Mouse (Mus musculus) erythroid progenitor cell, adult 5-6 weeks (primary cell): ENCODE results near the gene Snx27. TPM values are rescaled to one million over a fixed set of nuclear protein-coding genes. Genes with fewer than 3 reads are reported as not detected.
A peak's percentile ranks its signal among the peaks of the same experiment; 100 is the strongest.

ENCODE experiments used
- ATAC-seq: replicated peaks from 2 replicates; pipeline ENCODE4 v1.8.0; 2016; ENCODE audit warnings: moderate number of reproducible peaks, mild to moderate bottlenecking, moderate TSS enrichment, inconsistent platforms; ENCODE audit not compliant: poor library complexity, low FRiP score, severe bottlenecking
- total RNA-seq, 2 experiments: library from RNA; stranded (forward) in 1 of 2; stranded (reverse) in 1 of 2; fragments of 150-400 nt in 1 of 2; fragments of 186-747, 209-891 nt in 1 of 2; gene quantifications; 2 replicates each; pipeline versions ENCODE4 v1.2.3 to v1.2.4; 2015 to 2017; ENCODE audit warnings: low replicate concordance in 2 of 2

The Snx27 gene
- total RNA-seq, 2 experiments from 2014 or later, result 10.0 to 27.2 TPM

- ATAC-seq, result no peak
Measured at GRCm38 (mm10) chr3:94581138-94581780, 1.3 kb downstream of the Snx27 start.

GRCm38 (mm10) chr3:94574506-94574905 lies 8.0 kb downstream of the Snx27 start:
- ATAC-seq, result no peak

- ATAC-seq, result no peak
Measured at GRCm38 (mm10) chr3:94567242-94567641, 15.3 kb downstream of the Snx27 start.

- ATAC-seq, result no peak
Measured at GRCm38 (mm10) chr3:94565557-94565956, 17.0 kb downstream of the Snx27 start.

DNA sequence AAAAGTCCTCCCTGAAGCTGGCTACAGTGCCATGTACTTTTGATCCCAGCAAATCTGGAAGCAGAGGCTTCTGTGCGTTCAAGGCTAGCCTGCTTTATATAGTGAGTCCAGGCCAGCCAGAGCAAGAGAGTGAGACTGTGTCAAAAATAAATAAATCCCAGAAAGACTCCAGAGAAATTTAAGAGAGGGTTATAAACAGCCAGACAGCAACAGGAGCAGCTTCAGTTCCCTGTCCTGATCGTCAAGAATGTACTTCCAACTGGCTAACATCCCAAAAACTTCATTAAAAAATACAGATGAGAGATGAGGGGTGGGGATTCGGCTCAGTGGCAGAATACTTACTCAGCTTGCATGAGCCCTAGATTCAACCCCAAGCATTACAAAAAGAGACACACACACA lies 17.4 kb downstream of the Snx27 start:
- ATAC-seq, result no peak

DNA sequence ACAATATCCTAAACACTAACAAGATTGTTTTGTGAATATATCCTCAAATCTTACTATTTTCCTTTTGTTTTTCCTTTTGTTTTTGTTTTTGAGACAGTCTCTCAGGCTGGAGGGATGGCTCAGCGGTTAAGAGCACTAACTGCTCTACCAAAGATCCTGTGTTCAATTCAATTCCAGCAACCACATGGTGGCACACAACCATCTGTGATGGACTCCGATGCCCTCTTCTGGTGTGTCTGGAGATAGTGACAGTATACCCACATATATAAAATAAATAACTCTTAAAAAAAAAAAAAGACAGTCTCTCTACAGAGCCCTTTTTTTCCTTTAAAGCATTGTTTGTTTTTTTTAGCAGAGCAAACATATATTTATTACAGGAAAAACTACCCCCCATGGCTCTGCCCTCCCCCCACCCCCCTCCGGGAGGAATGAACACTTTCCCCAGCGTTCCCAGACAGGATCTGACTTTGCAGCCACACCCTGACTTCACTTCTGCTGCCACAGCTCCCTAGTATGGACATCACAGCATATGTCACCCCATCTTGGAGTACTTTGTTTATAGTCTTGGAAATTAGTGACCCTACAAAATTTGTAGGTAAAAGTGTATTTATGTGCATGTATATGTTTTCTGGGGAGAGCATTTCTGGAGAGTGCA lies 18.0 kb downstream of the Snx27 start:
- ATAC-seq, result no peak

DNA sequence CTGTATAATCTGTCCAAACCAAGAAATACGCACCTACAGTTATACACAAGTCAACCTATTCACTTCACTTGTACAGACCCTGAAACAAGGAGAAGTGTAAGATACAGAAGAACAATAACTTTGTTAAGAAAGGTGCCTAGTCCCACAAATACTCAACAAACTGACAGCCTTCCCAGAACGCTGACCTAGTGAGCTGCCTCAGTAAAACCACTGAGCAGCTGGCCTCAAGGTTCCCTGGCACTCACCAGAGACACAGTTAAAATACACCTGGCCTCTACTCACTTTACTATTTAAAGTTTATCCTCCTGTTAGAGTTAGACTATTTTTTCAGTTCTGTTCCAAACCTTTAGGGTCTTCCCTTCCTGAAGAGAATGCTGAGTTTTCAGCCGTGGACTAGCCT lies 19.4 kb downstream of the Snx27 start:
- ATAC-seq, result no peak

GRCm38 (mm10) chr3:94559931-94560429 lies 22.5 kb downstream of the Snx27 start:
- no peak for ATAC-seq

DNA sequence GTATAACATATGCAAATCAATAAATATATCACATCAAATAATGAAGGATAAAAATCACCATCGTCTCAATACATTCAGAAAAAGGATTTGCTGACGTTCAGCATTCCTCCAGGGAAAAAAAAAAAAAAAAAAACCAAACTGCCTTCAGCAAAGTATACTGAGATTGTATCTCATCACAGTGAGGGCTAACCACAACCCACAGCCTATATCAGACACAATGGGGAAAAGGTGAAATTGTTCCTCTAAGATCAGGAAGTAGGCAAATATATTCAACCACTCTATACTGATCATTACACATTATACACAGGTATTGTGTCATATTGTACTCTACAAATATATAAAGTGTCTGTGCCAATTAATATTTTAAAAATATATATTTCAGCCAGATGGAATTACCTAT lies 33.5 kb downstream of the Snx27 start:
- no peak for ATAC-seq

DNA sequence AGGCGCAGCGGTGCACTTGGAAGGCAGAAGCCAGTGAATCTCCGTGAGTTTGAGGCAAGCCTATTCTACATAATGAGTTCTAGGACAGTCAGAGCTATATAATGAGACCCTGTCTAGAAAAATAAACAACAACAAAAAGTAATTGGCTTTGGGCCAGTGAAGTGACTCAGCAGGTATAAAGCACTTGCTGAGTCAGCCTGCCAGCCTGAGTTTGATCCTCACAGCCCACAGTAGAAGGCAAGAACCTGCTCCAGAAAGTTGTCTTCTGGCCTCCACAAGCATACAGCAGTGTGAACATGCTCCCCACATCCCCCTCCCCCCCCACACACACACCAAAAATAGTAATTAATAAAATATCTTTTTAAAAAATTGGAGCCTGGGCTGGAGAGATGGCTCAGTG lies 45.3 kb downstream of the Snx27 start:
- peak; percentile 71 for ATAC-seq

DNA sequence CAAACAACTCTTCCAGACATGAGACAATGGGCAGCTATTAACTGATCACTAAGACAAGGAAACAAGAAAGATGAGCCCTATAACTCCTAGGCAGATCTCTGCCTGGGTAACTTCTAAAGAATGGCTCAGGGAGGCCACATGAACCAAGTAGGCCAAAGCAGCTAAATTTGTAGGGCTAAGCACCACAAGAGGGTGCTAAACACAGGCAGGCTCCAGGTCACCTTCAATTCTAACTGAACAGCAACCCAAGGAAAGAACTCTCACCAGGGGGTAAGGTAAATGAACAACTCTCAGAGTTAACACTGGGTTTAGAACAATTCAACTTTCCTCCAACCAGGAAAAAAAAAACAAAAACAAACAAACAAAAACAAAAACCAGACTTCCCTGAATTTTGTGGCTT lies 48.5 kb downstream of the Snx27 start:
- no peak for ATAC-seq

DNA sequence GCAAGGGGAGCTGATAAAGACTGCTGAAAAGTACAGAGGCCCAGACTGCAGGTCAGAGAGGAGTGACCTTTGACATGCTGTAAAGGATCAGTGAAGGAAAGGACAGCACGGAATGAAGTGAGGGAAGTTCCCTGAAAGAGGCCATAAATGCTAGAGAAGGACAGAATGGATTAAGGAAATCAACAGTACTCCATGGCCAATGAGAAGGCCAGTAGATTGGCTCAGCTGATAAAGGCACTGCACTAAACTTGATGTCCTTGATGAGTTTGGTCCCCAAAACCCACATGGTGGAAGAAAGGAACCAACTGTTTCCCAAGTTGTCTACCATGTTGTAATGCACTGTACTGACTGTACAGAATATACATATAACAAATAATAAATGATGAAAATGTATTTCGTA lies 55.8 kb downstream of the Snx27 start:
- no peak for ATAC-seq

- no peak for ATAC-seq
Measured at GRCm38 (mm10) chr3:94506664-94507063, 75.9 kb downstream of the Snx27 start.

GRCm38 (mm10) chr3:94502243-94502642 lies 80.3 kb downstream of the Snx27 start:
- ATAC-seq, result peak; percentile 71

DNA sequence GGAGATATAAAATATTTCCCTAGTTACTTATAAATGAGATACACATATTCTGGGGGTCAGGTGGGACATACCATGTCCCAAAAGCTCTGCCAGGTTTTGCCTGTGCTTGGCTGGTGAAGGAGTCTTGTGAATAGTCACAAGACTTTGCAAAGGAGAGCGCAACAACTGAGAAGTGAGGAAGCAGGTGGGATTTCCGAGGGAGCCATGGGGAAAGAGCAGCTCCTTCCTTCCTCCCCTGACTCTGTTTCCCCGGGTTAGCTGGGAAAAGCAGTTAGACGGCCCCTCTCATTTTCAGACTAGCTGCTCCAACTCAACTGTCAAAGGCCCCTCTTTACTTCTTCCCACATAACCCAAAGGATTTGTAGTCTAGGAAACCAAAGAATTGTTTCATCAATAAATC lies 85.4 kb downstream of the Snx27 start:
- no peak for ATAC-seq

GRCm38 (mm10) chr3:94487581-94487980 lies 94.9 kb downstream of the Snx27 start:
- ATAC-seq, result no peak

- no peak for ATAC-seq
Measured at GRCm38 (mm10) chr3:94485922-94486321, 96.6 kb downstream of the Snx27 start.

DNA sequence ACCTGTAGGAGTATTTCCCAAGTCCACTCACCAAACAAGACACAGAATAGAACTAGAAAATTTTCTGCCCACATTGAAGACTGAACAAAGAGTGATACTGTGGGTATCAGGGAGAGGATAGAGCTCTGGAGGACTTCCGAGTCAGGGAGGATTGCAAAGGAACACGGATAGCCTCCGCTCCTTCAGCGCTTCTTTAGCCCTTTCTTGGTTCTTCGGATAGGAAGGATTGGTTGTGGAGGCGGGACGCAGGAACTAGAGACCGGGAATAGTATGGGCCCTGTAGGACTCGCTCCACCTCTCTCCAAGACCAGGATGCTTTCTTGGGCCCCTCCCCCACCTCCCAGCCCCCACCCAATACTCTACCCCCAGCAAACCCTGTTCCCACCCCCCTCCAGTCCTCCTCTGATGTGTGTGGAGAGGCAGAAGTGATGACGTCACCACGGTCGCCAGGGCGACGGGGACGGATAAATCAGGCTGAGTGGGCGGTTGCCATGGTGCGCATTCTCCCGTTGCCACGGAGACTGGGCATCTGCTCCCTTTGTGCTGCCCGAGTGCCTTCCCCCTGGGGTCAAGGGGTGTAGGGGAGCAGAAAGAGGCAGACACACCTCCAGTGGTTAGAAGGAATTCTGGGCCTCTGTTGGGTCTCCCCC lies 98.6 kb downstream of the Snx27 start:
- no peak for ATAC-seq

- no peak for ATAC-seq
Measured at GRCm38 (mm10) chr3:94482764-94483385, 99.6 kb downstream of the Snx27 start.

GRCm38 (mm10) chr3:94481429-94481828 lies 101.1 kb downstream of the Snx27 start:
- no peak for ATAC-seq
